Mouse (Mus musculus) small intestine, adult 2 months (tissue): ENCODE measurements around the gene Rcan3.

Experiments
- CTCF ChIP-seq: fragments of 200-500 bp; IDR thresholded peaks from 2 replicates; pipeline ENCODE4 v1.5.1; 2012; ENCODE audit warnings: low read depth, mild to moderate bottlenecking, control low read depth, inconsistent platforms, low read length, moderate library complexity, mixed read lengths; ENCODE audit not compliant: insufficient replicate concordance, insufficient read length; ENCODE audit errors: extremely low read depth
- POLR2A ChIP-seq: fragments of 200-500 bp; IDR thresholded peaks from 2 replicates; pipeline ENCODE4 v1.6.1; 2012; ENCODE audit warnings: low read depth, mild to moderate bottlenecking, control low read depth, inconsistent platforms, low read length, moderate library complexity

DNA sequence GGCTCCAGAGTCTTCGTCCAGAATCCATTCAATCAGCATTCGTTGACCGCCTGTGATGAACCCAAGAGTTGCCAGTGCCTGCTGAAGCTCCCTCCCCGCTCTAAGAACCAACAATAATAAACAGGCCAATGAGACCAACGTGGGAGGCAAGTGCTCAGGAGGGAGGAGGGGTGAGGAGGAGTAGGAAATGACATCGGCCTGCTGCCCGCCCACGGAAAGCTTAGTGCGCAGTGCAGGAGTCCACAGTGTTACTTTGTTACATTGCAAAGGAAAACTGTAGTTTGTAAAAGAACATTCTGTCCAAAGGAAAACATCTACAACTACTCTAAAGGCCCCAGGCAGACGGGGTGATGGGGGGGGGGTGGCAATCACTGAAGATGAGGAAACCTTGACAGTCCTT lies 29.6 kb downstream of the Rcan3 start:
- TF ChIP-seq CTCF (no peak), POLR2A (no peak)
